Mouse (Mus musculus) lung, adult 2 months (tissue): ENCODE data around the gene Abi3bp.

Source experiments
- CTCF ChIP-seq: fragments of 200-500 bp; IDR thresholded peaks from 2 replicates; pipeline ENCODE4 v1.5.1; 2011; ENCODE audit warnings: mild to moderate bottlenecking, low read length, control low read depth; ENCODE audit not compliant: insufficient read depth
- POLR2A ChIP-seq: fragments of 200-500 bp; IDR thresholded peaks from 2 replicates; pipeline ENCODE4 v1.6.1; 2011; ENCODE audit warnings: low read depth, mild to moderate bottlenecking, control low read depth, low read length, borderline replicate concordance; ENCODE audit errors: extremely low read depth

DNA sequence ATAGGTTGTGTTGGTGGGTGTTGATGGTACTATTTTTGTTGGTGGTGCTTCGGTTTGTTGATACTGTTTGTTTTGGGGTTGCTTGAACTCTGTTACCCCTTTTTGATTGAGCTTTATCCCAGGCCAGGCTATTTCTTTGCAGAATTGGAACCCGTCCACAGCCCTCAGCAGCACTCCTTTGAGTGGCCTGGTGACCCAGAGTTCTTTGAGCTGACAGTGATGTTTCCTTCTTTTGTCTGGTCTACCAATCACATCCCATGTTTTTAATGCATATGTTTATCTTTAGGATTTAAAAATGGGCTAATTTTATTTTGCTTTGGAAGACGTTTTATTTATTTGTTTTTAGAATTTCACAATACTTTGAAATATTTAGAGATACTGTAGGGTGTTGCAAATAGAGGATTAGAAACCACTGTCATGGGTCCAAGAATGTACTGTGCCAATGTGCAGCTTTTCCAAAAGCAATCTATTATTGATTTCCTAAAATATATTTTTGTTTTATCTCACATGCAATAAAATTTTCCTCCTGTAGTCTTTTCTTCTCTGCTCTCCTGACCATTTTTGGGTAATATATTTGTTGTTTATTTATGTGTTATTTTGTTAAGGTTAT lies 50.5 kb downstream of the Abi3bp start:
- TF ChIP-seq CTCF: no peak
- no peak for TF ChIP-seq POLR2A
